Mouse (Mus musculus) liver, embryonic 14.5 days (tissue): Measurements from ENCODE around the gene Ddx55. TPM values are rescaled to one million over a fixed set of nuclear protein-coding genes. Genes with fewer than 3 reads are reported as not detected.
"Not testable (repeated sequence)": the region's sequence is repeated elsewhere in the genome, so short reads cannot be mapped to it uniquely, and the experiment has no call there.

Source experiments
- ATAC-seq: fragments of 200-750 bp; cut with Nextera tagmentation; 2 replicates; pipeline ENCODE4 v1.8.0; 2017; ENCODE audit warnings: moderate number of reproducible peaks, mild to moderate bottlenecking, moderate library complexity; ENCODE audit not compliant: insufficient read depth
- DNase-seq, 3 experiments: peaks; one replicate each; pipeline ENCODE4 v3.0.0-alpha.2; 2012 to 2013; ENCODE audit warnings: low read depth in 3 of 3, low spot score in 3 of 3
- H3K27ac ChIP-seq: fragments of 300-500 bp; sonication (generic); 2 replicates; pipeline ENCODE4 v1.5.1; 2014; ENCODE audit warnings: moderate library complexity, mild to moderate bottlenecking, control low read depth, inconsistent platforms
- H3K27me3 ChIP-seq: fragments of 300-500 bp; sonication (generic); 2 replicates; pipeline ENCODE4 v1.6.1; 2014; ENCODE audit warnings: mild to moderate bottlenecking, low read length, moderate library complexity; ENCODE audit not compliant: control insufficient read depth, insufficient read depth
- H3K36me3 ChIP-seq: fragments of 300-500 bp; sonication (generic); replicated peaks from 2 replicates; pipeline ENCODE4 v1.6.1; 2014; ENCODE audit warnings: low read depth; ENCODE audit not compliant: control insufficient read depth, insufficient read depth
- H3K4me1 ChIP-seq, 2 experiments: fragments of 200-500 bp in 1 of 2; fragments of 300-500 bp in 1 of 2; sonication (generic) in 1 of 2; replicated peaks; 2 replicates each; pipeline ENCODE4 v1.6.1; 2012 to 2014; ENCODE audit warnings: antibody characterized with exemption in 1 of 2, inconsistent platforms in 1 of 2, low read length in 1 of 2; ENCODE audit not compliant: control insufficient read depth in 2 of 2, insufficient read depth in 2 of 2
- H3K4me2 ChIP-seq: fragments of 300-500 bp; sonication (generic); 2 replicates; pipeline ENCODE4 v1.6.1; 2014; ENCODE audit warnings: low read depth, mild to moderate bottlenecking, control low read depth, moderate library complexity
- H3K4me3 ChIP-seq, 2 experiments: fragments of 200-500 bp in 1 of 2; fragments of 300-500 bp in 1 of 2; sonication (generic) in 1 of 2; 2 replicates each; pipeline ENCODE4 v1.5.1; 2012 to 2014; ENCODE audit warnings: low read depth in 2 of 2, low read length in 2 of 2, mild to moderate bottlenecking in 2 of 2, control low read depth in 1 of 2, inconsistent platforms in 1 of 2, moderate library complexity in 1 of 2; ENCODE audit not compliant: insufficient read depth in 1 of 2
- H3K9ac ChIP-seq: fragments of 300-500 bp; sonication (generic); replicated peaks from 2 replicates; pipeline ENCODE4 v1.6.1; 2014; ENCODE audit warnings: mild to moderate bottlenecking, control low read depth, moderate library complexity
- H3K9me3 ChIP-seq: fragments of 300-500 bp; sonication (generic); 2 replicates; pipeline ENCODE4 v1.6.1; 2016; ENCODE audit warnings: low read length, mixed read lengths; ENCODE audit not compliant: control insufficient read depth
- CTCF ChIP-seq: IDR thresholded peaks from 2 replicates; pipeline ENCODE4 v1.5.1; 2016; ENCODE audit warnings: antibody characterized with exemption, low read depth, control low read depth
- EP300 ChIP-seq: IDR thresholded peaks from 2 replicates; pipeline ENCODE4 v1.6.1; 2016; ENCODE audit warnings: antibody characterized with exemption, low read depth
- WGBS: fragments of 180-500 bp; shearing (Covaris S2); extraction: QIAGEN DNeasy Blood & Tissue Kit; methylation state at CpG from one replicate; pipeline ENCODE4 v1.1.7; 2014; ENCODE audit not compliant: insufficient replicate concordance; 5-methylcytosine and 5-hydroxymethylcytosine counted together
- polyA plus RNA-seq, 2 experiments: library from polyadenylated mRNA; depleted of rRNA in 1 of 2; stranded (reverse) in 1 of 2; unstranded in 1 of 2; fragments of >200 nt; fragmentation: Nextera tagmentation in 1 of 2; extraction: Ambion mirVana in 1 of 2; gene quantifications; 2 replicates each; pipeline versions ENCODE4 v1.2.1 to v1.2.3; 2012 to 2014

The Ddx55 gene
- polyA plus RNA-seq, 2 experiments = 4.7 to 7.1 TPM

DNA sequence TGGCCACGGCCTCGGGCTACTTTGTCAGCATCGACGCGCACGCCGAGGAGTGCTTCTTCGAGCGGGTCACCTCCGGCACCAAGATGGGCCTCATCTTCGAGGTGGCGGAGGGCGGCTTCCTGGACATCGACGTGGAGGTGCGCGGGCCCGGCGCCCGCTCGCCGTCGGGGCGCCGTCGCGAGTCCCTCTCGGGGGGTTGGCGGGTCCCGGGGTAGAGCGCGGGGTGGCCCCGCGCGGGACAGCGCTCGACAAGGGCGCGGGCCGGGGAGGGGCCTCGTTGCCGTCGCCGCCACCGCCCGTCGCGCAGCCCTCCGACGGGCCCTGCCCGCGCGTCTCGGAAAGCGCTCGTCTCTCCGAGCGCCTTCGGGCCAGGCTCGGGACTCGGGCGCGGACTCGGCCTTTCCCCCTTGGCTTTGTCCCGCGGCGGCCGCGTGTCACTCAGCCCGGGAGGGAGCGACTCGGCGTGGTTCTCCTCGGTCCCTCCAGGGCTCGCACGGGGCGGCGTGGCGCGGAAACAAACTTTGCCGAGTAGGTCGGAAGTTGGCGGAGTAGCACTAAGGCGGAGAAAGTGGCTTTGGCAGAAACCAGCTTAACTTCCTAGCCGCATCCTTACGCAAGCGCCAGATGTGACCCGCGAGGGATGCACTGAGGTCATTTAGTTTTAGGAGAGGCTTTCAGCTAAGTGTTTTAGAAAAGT lies 11.6 kb upstream of the Ddx55 start:
- no peaks in the 10 kb centered on the region for H3K9me3 ChIP-seq
- peak; percentile 85 for ATAC-seq
- no peak for TF ChIP-seq CTCF
- no peak for TF ChIP-seq EP300
- peak overlapping the region; percentile 62 for H3K27ac ChIP-seq
- under 1% methylated on average over 72 of the region's 89 CpGs for WGBS
- H3K9ac ChIP-seq = peak overlapping the region; percentile 96
- peak overlapping the region; percentile 98 to 99 for H3K4me3 ChIP-seq
- peak overlapping the region; percentile 88 for H3K4me2 ChIP-seq
- peaks cover 9 to 11% of the 10 kb centered on the region in 2 experiments for H3K4me1 ChIP-seq
- H3K27me3 ChIP-seq = no peaks in the 10 kb centered on the region
- peaks cover 32% of the 10 kb centered on the region for H3K36me3 ChIP-seq
- DNase-seq = peak in 2 of 3 experiments; percentile 47 to 49

- WGBS = 5% methylated on average over 8 of the region's 8 CpGs
- peaks cover 38% of the 10 kb centered on the region for H3K36me3 ChIP-seq
- no peaks in the 10 kb centered on the region for H3K27me3 ChIP-seq
- ATAC-seq = no peak
- H3K9ac ChIP-seq = peak overlapping the region; percentile 96
- H3K9me3 ChIP-seq = no peaks in the 10 kb centered on the region
- H3K27ac ChIP-seq = peak overlapping the region; percentile 62; the same call in 1 of the 2 replicates
- H3K4me2 ChIP-seq = peak overlapping the region; percentile 88
- H3K4me3 ChIP-seq = peak overlapping the region; percentile 98 to 99
- DNase-seq = no peak
- TF ChIP-seq EP300 = no peak
- no peak for TF ChIP-seq CTCF
- peaks cover 9 to 11% of the 10 kb centered on the region in 2 experiments for H3K4me1 ChIP-seq
Measured at GRCm38 (mm10) chr5:124541602-124541973, 11.1 kb upstream of the Ddx55 start.

DNA sequence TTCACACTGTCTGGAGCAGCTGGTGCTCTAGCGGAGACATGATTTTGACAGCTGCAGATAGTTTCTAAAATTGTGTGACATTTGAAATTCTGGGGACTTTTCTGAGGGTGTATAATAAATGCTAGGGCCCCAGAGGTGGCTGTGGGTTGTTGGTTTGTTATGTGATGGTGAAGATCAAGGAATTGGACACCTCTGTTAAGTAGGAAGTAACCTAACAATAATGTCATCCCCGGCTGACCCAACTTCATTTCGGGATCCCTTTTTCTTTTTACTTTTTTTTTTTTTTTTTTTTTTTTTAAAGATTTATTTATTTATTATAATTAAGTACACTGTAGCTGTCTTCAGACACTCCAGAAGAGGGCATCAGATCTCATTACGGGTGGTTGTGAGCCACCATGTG lies 1.9 kb upstream of the Ddx55 start:
- H3K4me2 ChIP-seq, DNase-seq, H3K4me3 ChIP-seq, H3K9me3 ChIP-seq, H3K9ac ChIP-seq, ATAC-seq, H3K27ac ChIP-seq, H3K27me3 ChIP-seq: not testable (repeated sequence)
- peaks cover 37% of the 10 kb centered on the region for H3K36me3 ChIP-seq
- 82% methylated on average over 4 of the region's 4 CpGs for WGBS
- peaks cover 7 to 10% of the 10 kb centered on the region in 2 experiments; a peak in 3 of 4 replicates for H3K4me1 ChIP-seq

DNA sequence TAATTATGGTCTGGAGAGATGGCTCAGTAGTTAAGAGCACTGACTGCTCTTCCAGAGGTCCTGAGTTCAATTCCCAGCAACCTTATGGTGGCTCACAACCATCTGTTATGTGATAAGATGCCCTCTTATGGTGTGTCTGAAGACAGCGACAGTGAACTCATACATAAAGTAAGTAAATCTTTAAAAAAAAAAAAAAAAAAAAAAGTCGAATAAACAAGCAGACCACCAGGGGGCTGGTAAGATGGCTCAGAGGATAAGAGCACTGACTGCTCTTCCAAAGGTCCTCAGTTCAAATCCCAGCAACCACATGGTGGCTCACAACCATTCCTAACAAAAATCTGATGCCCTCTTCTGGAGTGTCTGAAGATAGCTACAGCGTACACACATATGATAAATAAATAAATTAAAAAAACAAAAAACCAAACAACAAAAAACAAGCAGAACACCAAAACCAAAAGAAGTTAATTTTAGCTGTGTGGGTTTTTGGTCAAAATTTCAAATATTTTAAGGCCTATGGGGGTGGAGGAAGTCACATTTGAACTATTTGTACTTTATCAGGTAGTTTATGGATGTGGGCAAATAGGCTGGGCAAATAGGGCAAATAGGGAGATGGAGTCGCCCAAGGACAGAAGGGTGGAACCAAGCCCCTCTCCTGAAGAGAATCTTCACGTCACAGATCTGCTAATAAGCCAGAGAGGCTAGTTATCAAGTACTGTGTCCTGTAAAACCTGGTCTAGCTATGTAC lies 1.1 kb upstream of the Ddx55 start:
- not testable (repeated sequence) for DNase-seq, H3K27me3 ChIP-seq, H3K27ac ChIP-seq, ATAC-seq, H3K9me3 ChIP-seq
- WGBS = 26% methylated on average over 5 of the region's 5 CpGs
- H3K9ac ChIP-seq = peak overlapping the region; percentile 69
- H3K4me1 ChIP-seq = peaks cover 7 to 10% of the 10 kb centered on the region in 2 experiments; a peak in 3 of 4 replicates
- peaks cover 30% of the 10 kb centered on the region for H3K36me3 ChIP-seq
- peak overlapping the region in 1 of 2 experiments; percentile 91; a peak in 2 of 4 replicates for H3K4me3 ChIP-seq
- H3K4me2 ChIP-seq = peak overlapping the region; percentile 75

DNA sequence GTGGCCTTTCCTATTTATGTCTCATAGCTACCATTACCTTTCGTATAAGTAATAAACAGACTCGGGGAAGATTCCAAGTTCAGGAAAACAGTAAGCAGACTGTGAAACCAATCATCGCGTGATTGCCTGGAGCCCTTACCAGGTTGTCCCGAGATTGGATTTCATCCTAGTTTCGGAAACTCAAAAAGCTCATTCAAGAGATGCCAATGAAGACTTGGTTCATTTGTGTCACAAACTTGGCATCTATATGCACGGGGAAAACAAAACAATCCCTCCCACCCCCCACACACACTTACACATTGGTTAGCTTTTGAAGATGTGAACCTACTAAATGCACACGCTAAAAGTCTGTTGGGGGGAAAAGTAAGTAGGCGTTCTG lies 581 bp upstream of the Ddx55 start:
- peaks cover 30% of the 10 kb centered on the region for H3K36me3 ChIP-seq
- no peak for DNase-seq
- 11% methylated on average over 9 of the region's 9 CpGs for WGBS
- no peaks in the 10 kb centered on the region for H3K27me3 ChIP-seq
- H3K4me1 ChIP-seq = peaks cover 7 to 10% of the 10 kb centered on the region in 2 experiments; a peak in 3 of 4 replicates
- TF ChIP-seq CTCF (no peak), EP300 (no peak)
- peak overlapping the region; percentile 69 for H3K9ac ChIP-seq
- ATAC-seq = no peak
- H3K9me3 ChIP-seq = no peaks in the 10 kb centered on the region
- H3K4me2 ChIP-seq = peak overlapping the region; percentile 75
- H3K4me3 ChIP-seq = peak overlapping the region; percentile 72 to 91
- H3K27ac ChIP-seq = no peak overlapping the region; the same call in 1 of the 2 replicates
